In genomic region chr3:18764301-18765078, GRCm38 (mm10) we compare ENCODE assay signal across 9 mouse cellular contexts.
A peak's percentile ranks its signal among the peaks of the same experiment; 100 is the strongest.
DNase-seq lines count a peak whose midpoint lies in the region; ATAC-seq lines count a peak whose summit lies in the region.
"Had no signal": no experiment of that assay in that cellular context is flagged by ENCODE, and none has a peak within 500 bp of the region (broad histone marks: within the 10 kb centered on the region; RNA-seq: fewer than 3 reads in every experiment).

No protein-coding gene starts in this region.

- WGBS in hindbrain, embryonic 14.5 days: 77% methylated on average over 3 of the region's 3 CpGs
- WGBS in hindbrain, embryonic 10.5 days: 90% methylated on average over 3 of the region's 3 CpGs
- 66% methylated on average over 3 of the region's 3 CpGs for WGBS in forebrain, embryonic 15.5 days
- WGBS in midbrain, embryonic 16.5 days: 84% methylated on average over 3 of the region's 3 CpGs

- no peak overlapping the region for H3K9ac ChIP-seq in hindbrain, embryonic 14.5 days
- no peak overlapping the region for H3K9ac ChIP-seq in forebrain, embryonic 15.5 days (replicated peaks)
- no peak overlapping the region for H3K9ac ChIP-seq in midbrain, embryonic 16.5 days (ENCODE audit: low read depth, low read length)
- H3K9ac ChIP-seq: embryonic facial prominence, embryonic 13.5 days had no signal

- no peak overlapping the region for H3K4me3 ChIP-seq in hindbrain, embryonic 14.5 days (replicated peaks; ENCODE audit: low read length)
- H3K4me3 ChIP-seq in hindbrain, embryonic 10.5 days: no peak overlapping the region
- H3K4me3 ChIP-seq in forebrain, embryonic 15.5 days: no peak overlapping the region
- H3K4me3 ChIP-seq in midbrain, embryonic 16.5 days (ENCODE audit: low read depth, low read length): no peak overlapping the region
- H3K4me3 ChIP-seq: embryonic facial prominence, embryonic 13.5 days had no signal

- H3K27ac ChIP-seq in hindbrain, embryonic 14.5 days: 0 out of 2 replicates have a peak overlapping the region, but pooled peaks have one; percentile 18
- H3K27ac ChIP-seq in hindbrain, embryonic 10.5 days: no peak overlapping the region
- H3K27ac ChIP-seq in forebrain, embryonic 15.5 days (replicated peaks): peak overlapping the region; percentile 48
- peak overlapping the region; percentile 47; the same call in 1 of the 2 replicates for H3K27ac ChIP-seq in midbrain, embryonic 16.5 days (ENCODE audit: low read length)
- H3K27ac ChIP-seq: embryonic facial prominence, embryonic 13.5 days had no signal

- no peaks in the 10 kb centered on the region for H3K27me3 ChIP-seq in hindbrain, embryonic 14.5 days (ENCODE audit: control insufficient read depth, insufficient read depth, low read length)
- H3K27me3 ChIP-seq in hindbrain, embryonic 10.5 days (ENCODE audit: insufficient read depth, poor library complexity, severe bottlenecking): no peaks in the 10 kb centered on the region
- H3K27me3 ChIP-seq in forebrain, embryonic 15.5 days: no peaks in the 10 kb centered on the region
- H3K27me3 ChIP-seq in midbrain, embryonic 16.5 days (ENCODE audit: control insufficient read depth, insufficient read depth, low read depth, low read length): no peaks in the 10 kb centered on the region
- H3K27me3 ChIP-seq: embryonic facial prominence, embryonic 13.5 days had no signal

- H3K4me2 ChIP-seq in hindbrain, embryonic 14.5 days (replicated peaks): no peak overlapping the region
- H3K4me2 ChIP-seq in forebrain, embryonic 15.5 days (replicated peaks): no peak overlapping the region
- H3K4me2 ChIP-seq in midbrain, embryonic 16.5 days (ENCODE audit: low read length): no peak overlapping the region
- H3K4me2 ChIP-seq: embryonic facial prominence, embryonic 13.5 days had no signal

- peak; percentile 85; the same call in 1 of the 2 replicates for ATAC-seq in hindbrain, embryonic 14.5 days (ENCODE audit: low FRiP score)
- peak; percentile 77 for ATAC-seq in forebrain, embryonic 15.5 days (replicated peaks)
- ATAC-seq in midbrain, embryonic 16.5 days: peak; percentile 95
- no peak for ATAC-seq in megakaryocyte, adult 5-6 weeks (ENCODE audit: poor library complexity, severe bottlenecking)
- ATAC-seq in CD4-positive, CD25-positive, alpha-beta regulatory T cell, adult 4 months: no peak

- peaks cover 6% of the 10 kb centered on the region; the same call in 1 of the 2 replicates for H3K4me1 ChIP-seq in hindbrain, embryonic 14.5 days (replicated peaks; ENCODE audit: control insufficient read depth, insufficient read depth, low read length)
- H3K4me1 ChIP-seq in hindbrain, embryonic 10.5 days (replicated peaks): no peaks in the 10 kb centered on the region
- peaks cover 7% of the 10 kb centered on the region for H3K4me1 ChIP-seq in forebrain, embryonic 15.5 days
- H3K4me1 ChIP-seq in midbrain, embryonic 16.5 days (ENCODE audit: control insufficient read depth, insufficient read depth, low read length): peaks cover 7% of the 10 kb centered on the region
- H3K4me1 ChIP-seq: embryonic facial prominence, embryonic 13.5 days had no signal

- H3K36me3 ChIP-seq in hindbrain, embryonic 14.5 days (replicated peaks; ENCODE audit: control insufficient read depth, insufficient read depth): no peaks in the 10 kb centered on the region
- H3K36me3 ChIP-seq in hindbrain, embryonic 10.5 days: no peaks in the 10 kb centered on the region
- no peaks in the 10 kb centered on the region for H3K36me3 ChIP-seq in forebrain, embryonic 15.5 days
- no peaks in the 10 kb centered on the region for H3K36me3 ChIP-seq in midbrain, embryonic 16.5 days (ENCODE audit: control insufficient read depth, insufficient read depth, low read length)
- H3K36me3 ChIP-seq: embryonic facial prominence, embryonic 13.5 days had no signal

- H3K9me3 ChIP-seq in hindbrain, embryonic 14.5 days (ENCODE audit: control insufficient read depth, low read length): no peaks in the 10 kb centered on the region
- no peaks in the 10 kb centered on the region for H3K9me3 ChIP-seq in hindbrain, embryonic 10.5 days
- no peaks in the 10 kb centered on the region for H3K9me3 ChIP-seq in forebrain, embryonic 15.5 days
- no peaks in the 10 kb centered on the region for H3K9me3 ChIP-seq in midbrain, embryonic 16.5 days (replicated peaks; ENCODE audit: control insufficient read depth, low read length, poor library complexity, severe bottlenecking)
- H3K9me3 ChIP-seq: embryonic facial prominence, embryonic 13.5 days had no signal

- peak; percentile 74 for DNase-seq in hindbrain, embryonic 14.5 days (ENCODE audit: low spot score)
- no peak for DNase-seq in hindbrain, embryonic 10.5 days (ENCODE audit: low spot score)
- DNase-seq in brain, adult 2 months (ENCODE audit: low read depth, low spot score): peak; percentile 60
- no peak for DNase-seq in yolk sac, embryonic 10.5 days (ENCODE audit: low spot score)

Comparison
In these comparisons a context has a peak if more than half of its experiments do, and no peak if none do; other contexts are left out.
1. DNase-seq: peak in hindbrain, embryonic 14.5 days (single experiment) and brain, adult 2 months (single experiment); none in hindbrain, embryonic 10.5 days (single experiment) and yolk sac, embryonic 10.5 days (single experiment).
2. ATAC-seq: peak in hindbrain, embryonic 14.5 days (single experiment), forebrain, embryonic 15.5 days (single experiment) and midbrain, embryonic 16.5 days (single experiment); none in megakaryocyte, adult 5-6 weeks (single experiment) and CD4-positive, CD25-positive, alpha-beta regulatory T cell, adult 4 months (single experiment).